Mouse (Mus musculus): ENCODE results near the gene Jsrp1. TPM values are rescaled to one million over a fixed set of nuclear protein-coding genes. Genes with fewer than 3 reads are reported as not detected.

Gene Jsrp1
- total RNA-seq, 2 experiments from 2014 or later, result 4.7 to 7.2 TPM

DNA sequence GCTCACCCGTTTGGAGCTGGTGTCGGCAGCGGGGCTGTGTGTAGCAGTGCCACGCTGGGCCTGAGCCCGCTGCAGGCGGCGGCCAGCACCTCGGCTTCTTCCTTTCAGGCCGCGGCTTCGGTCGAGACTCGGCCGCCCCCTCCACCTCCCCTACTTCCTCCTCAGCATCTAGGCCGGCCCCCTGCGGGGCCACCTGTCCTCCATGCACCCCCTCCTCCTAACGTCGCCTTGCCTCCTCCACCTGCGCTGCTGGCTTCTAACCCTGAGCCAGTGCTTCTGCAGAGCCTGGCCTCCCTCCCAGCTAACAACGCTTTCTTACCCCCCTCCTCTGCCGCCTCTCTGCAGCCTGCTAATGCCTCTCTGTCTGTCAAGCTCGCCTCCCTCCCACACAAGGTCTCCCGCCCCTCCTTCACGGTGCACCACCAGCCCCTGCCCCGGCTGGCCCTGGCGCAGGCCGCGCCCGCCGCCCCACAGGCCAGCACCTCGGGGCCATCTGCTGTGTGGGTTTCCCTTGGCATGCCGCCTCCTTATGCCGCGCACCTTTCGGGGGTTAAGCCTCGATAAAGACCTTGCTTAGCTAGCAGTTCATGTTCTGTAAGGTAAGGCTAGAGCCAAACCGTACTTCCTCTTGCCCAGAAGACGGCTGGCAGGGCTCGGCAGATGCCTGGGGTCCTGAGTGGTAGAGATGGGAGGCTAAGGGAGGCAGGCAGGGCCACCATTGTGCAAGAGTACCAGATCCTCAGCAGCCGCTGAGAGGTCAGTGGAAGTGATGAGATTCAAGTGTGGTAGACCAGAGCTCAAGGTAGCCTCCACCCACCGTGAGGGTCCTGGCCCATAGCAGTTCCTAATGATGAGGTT, 20.9 kb downstream of the Jsrp1 start:
- DNase-seq, result no peak

GRCm38 (mm10) chr10:80791476-80792174, 21.7 kb downstream of the Jsrp1 start:
- DNase-seq, result no peak

GRCm38 (mm10) chr10:80790761-80791404, 22.4 kb downstream of the Jsrp1 start:
- DNase-seq, result peak in 1 of 2 experiments; percentile 54

GRCm38 (mm10) chr10:80787517-80787916, 25.8 kb downstream of the Jsrp1 start:
- no peak for DNase-seq

DNA sequence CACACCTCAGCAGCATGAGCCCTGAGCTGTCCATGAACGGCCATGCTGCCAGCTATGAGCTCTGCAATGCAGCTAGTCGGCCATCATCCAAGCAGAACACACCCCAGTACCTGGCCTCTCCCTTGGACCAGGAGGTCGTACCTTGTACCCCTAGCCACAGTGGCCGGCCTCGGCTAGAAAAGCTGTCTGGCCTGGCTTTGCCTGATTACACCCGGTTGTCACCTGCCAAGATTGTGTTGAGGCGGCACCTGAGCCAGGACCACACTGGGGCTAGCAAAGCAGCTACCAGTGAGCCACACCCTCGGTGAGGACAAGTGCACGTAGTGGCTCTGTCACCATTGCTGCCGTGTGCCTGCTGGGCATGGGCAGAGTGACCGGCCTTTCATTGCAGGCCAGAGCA, 27.3 kb downstream of the Jsrp1 start:
- no peak for DNase-seq

DNA sequence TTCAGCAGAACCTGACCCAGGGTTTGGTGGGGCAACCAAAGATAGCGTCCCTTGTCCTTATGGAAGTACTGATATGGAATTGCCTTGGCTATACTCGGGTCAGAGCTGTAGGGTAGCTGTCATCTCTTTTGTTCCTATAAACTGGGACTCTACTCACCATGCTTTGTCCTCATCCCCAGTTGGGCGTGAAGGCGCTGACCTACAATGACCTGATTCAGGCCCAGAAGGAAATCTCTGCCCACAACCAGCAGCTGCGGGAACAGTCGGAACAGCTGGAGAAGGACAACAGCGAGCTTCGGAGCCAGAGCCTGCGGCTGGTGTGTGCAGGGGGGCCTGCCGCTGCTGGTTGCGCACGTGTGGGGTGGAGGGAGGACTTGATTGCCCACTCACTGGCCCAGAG, 28.4 kb downstream of the Jsrp1 start:
- no peak for DNase-seq

DNA sequence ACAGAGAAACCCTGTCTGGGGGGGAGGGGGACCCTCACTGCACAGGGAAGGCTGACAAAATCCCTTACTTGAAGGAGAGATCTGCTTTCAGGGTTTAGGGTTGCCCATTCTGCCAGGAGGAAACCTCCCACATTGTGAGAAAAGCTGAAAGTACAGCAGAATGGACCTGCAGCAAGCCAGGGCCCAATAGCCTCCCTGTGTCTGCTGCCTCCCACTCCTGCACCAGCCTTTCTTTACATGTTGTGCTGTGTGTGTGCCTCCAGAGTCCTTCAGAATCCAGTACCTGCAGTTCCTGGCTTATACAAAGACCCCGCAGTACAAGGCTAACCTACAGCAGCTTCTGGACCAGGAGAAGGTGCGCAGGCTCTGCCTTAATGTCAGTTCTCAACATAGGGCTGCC, 29.0 kb downstream of the Jsrp1 start:
- DNase-seq, result no peak

GRCm38 (mm10) chr10:80779565-80779964, 33.7 kb downstream of the Jsrp1 start:
- peak; percentile 68 to 72 for DNase-seq

DNA sequence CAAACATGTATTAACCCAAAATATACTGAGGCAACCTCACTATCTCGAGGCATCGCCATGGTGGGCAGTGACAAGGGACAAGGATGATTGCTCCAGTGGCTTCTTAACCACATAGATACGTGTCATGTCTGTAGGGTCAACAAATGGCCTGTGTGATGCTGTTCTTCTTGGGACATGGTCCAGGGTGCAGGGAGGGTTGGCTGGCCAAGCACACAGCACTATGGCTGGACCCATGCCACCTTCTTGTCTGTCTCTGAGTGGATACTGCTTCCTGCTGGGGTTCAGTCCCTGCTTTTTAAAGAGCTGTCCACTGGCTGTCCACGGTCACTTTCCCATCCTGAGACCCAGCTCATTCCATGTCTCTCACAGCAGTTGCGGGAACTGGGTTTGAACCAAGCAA, 36.2 kb downstream of the Jsrp1 start:
- DNase-seq, result no peak

GRCm38 (mm10) chr10:80776358-80776869, 36.9 kb downstream of the Jsrp1 start:
- no peak for DNase-seq

DNA sequence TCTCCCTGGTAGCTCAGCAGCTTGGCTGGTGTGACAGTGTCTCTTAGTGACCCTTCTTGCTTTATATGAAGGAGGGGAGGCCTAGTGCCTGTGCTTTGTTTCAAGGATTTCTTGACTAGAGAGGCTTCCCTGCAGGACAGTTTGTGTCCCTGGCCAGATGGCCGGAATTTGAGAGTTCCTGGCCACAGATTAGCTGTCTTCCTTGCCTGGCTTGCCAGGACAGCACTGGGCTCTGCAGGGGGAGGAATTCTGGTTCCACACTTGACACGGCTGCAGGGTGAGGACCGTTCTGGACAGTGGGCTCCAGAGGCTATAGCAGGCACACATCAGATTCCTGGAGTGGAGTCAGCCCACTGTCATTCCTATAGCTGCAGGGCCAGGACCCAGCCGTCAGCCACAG, 37.6 kb downstream of the Jsrp1 start:
- no peak for DNase-seq

DNA sequence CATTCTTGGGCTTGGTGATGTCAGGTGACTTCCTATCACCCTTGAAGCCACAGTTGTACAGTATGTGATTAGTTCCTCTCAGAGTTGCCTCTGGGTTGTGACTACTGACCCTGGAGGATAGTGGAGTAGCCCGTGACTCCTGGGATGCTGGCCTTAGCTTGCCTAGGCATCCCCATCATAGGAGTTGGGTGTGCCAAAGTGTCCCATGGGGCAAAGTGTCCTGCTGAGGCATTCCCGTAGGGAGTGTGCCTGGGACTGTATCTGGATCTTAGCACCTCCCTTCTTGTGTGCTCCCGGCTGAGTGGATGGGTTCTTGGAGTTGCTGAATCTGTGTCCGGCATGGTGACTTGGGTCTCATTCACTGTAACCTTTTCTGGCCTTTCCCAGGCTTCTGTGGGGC, 38.3 kb downstream of the Jsrp1 start:
- DNase-seq, result no peak

DNA sequence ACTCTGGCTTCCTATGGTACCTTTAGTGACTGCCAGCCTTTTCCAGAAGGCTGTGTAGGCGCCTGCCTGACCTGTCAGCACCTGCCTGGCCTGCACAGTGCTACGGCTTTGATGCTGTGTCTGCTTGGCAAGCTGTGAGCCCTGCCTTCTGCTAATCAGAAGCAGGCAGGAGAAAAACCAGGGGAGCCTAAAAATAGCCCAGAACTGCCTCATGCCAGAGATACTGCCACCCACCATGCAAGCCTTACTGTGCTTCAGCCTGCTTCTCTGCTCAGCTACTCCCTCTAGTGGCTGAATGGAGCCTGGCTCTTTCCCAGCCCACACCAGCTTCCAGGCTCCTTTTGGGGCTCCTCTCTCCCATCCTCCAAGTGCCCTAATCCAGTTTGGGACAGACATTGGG, 38.7 kb downstream of the Jsrp1 start:
- peak; percentile 83 to 89 for DNase-seq

DNA sequence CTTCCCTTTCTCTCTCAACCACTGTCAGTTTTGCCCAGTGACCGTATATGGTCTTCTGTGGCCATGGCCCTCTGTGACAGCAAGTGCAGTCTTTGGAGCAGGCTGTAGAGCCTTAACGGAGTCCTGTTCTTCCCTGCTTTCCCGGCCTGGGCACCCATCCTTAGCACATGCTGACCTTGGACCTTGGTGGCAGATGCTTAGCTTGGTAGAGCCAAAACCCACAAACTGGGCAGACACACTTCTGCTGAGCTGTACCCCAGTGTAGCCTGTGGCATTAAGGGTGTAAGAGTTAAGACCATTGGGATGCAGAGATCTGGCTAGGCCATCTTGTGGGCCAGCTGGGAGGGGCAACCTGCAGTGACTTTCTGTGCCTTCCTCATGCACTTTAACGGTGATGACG, 39.5 kb downstream of the Jsrp1 start:
- no peak for DNase-seq

DNA sequence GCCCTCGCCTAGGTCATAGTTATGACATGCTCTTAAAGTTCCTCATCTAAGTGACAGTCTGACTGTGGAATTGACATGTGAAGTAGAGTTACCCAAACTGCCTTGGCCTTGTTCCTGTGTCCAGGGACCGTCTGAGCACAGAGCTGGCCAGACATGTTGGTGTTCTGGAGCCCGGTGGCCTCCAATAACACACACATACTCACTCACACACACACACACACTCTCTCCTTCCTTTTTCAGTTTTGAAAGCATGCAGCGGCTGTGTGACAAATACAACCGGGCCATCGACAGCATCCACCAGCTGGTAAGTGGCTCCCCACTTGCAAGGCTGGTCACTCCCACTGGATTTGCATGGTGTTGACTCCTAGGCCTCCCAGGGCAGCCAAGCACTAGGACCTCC, 44.9 kb downstream of the Jsrp1 start:
- DNase-seq, result no peak

DNA sequence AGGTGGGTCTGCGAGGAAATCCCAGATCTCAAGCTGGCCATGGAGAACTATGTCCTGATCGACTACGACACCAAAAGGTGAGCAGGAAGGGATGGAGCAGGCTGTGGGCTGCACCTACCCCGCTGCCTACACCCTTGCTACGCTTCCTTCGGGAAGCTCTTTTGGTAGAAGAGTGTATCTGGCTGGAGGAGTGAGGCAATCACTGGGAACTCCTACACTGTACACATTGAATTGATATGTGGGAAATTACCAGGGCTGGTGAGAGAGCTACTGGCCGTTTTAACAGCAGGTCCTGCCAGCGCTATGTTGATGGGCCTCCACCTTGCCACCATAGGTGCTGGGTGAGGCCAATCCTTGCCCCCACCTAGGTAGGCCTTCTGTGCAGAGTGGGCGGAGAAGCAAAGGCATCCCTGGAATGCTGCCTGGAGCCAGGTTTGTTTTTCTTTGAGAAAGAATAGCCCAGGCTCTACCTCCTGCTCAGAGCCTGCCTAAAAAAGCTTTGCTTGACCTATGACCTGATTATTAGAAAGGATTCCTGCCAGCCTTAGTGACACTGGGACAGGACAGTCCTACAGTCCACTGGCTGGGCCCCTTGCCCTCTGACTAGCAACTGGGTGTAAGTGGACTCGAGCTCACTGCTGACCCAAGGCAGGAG, 47.0 kb downstream of the Jsrp1 start:
- DNase-seq, result no peak

GRCm38 (mm10) chr10:80765746-80766145, 47.6 kb downstream of the Jsrp1 start:
- DNase-seq, result peak; percentile 65 to 68

DNA sequence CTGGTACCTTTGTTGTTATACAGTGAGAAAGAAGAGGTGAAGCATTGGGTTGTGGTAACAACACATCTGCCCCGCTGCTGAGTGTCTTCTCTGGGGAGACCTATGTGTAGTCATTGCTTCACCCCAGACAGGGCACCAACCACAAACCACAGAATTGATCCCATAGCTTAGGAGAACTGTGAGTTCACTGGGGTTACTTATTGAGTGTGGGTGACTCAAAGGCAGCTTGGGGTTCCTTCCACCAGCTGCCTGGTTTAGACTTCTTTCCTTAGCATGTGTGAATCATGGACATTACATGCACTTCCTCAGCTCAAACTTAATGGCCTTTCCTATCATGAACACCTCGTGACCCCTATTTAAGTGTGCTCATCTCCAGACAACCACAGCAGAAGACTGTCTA, 49.8 kb downstream of the Jsrp1 start:
- DNase-seq, result no peak

GRCm38 (mm10) chr10:80761821-80762220, 51.5 kb downstream of the Jsrp1 start:
- no peak for DNase-seq

GRCm38 (mm10) chr10:80760596-80761524, 52.4 kb downstream of the Jsrp1 start:
- DNase-seq, result peak; percentile 64 to 73

DNA sequence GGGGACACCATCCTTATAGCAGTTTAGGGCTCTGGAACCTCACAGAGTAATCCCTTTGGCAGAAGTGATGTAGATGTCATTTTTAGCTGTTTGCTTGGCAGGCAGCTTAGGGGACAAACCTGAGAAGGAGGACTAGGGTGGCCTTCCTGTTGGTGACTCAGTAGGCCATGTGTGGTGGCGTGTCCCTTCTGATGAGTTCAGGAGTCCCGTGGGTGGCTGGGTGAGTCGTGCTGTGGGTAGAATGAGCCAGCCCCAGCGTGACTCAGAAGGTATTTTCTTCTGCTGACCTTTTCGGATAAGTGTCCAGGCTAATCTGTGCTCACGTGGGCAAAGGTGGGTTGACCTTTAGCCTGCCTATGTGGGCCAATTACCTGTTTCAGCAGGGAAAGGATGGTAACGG, 54.6 kb downstream of the Jsrp1 start:
- peak; percentile 81 to 86 for DNase-seq

Measured in adrenal gland, postnatal 36 days (tissue).